Mouse (Mus musculus): ENCODE results near the gene Atrnl1.
"Not testable (repeated sequence)": the region's sequence is repeated elsewhere in the genome, so short reads cannot be mapped to it uniquely, and the experiment has no call there.

Gene Atrnl1

GRCm38 (mm10) chr19:58023216-58023825 is 412.5 kb downstream of the Atrnl1 start:
- no peak for DNase-seq (ENCODE audit: low spot score in 2 of 2)

DNA sequence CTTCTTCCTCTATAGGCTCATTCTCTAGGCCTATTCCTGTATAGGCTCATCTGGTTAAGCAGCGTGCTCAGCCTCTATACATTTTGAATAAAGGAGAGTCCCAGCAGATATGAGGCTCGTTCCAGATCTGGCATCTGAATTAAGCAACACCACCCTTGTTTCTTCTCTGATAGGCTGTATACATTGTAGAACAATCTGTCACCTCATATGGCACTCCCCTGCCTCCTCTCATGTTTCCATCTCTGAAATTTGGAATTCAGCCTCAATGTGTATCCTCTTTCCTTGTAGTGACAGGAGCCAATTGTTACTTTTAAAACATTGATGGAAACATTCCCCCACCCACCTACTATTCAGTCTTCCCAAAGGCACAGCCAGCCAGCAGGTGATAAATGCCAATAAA is 414.2 kb downstream of the Atrnl1 start:
- DNase-seq (ENCODE audit: low spot score in 2 of 2), result no peak

- no peak for DNase-seq (ENCODE audit: low spot score in 2 of 2)
Measured at GRCm38 (mm10) chr19:58029661-58030060, 418.8 kb downstream of the Atrnl1 start.

DNA sequence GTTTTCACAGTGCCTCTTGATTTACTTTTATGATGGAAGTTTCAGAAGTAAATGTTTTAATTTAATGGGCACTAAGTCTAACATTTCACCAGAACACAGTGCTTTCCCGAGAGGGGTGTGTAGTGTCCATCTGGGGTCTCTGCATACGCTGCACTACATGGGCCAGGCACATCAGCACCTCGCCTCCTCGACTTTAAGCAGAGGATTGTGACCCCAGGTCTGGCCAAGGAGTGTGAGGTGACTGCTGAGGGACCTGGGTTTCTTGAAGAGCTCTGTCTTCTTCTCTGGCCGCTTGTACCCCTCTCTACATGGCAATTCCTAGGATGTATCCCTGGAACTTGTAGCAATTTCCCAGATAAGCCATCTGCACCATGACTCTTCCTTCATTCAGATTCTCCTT is 422.4 kb downstream of the Atrnl1 start:
- DNase-seq (ENCODE audit: low spot score in 2 of 2), result no peak

- no peak for DNase-seq (ENCODE audit: low spot score in 2 of 2)
Measured at GRCm38 (mm10) chr19:58036166-58036565, 425.3 kb downstream of the Atrnl1 start.

DNA sequence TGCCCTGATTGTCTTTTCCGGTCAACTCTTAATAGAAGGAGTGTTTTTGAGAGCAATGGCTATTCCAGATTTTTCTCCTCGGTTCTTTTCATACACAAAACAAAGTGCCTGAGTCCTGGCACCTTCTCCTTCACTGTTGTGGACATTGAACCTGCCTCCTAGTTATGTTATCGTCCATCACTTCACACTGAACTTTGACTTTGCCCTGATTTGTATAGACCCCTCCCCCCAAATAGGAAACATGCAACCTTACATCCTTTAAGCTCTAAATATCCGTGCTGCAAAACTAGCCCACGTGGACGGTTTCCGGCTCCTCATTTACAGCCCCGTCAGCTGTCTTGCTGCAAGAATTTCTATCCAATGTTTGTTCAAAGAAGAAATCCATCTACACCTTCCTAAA is 432.3 kb downstream of the Atrnl1 start:
- no peak for DNase-seq (ENCODE audit: low spot score in 2 of 2)

DNA sequence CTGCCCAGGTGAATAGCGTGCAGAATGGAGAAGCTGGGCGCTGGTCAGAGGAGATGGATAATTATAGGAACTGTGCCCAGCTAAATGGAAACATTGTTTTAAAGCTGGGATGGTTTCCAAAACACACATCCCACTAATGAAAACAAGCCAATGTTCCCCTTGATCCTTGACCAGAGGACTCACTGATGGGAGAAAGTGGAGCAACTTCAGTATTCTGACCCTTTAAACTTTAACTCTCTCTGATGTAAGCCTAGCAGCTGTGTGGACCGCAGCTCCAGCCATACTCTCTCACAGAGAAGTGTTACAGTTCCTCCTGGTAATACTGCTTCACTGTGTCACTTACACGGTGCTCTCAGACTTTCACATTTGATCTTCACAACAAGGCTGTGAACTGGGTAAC is 432.7 kb downstream of the Atrnl1 start:
- no peak for DNase-seq (ENCODE audit: low spot score in 2 of 2)

DNA sequence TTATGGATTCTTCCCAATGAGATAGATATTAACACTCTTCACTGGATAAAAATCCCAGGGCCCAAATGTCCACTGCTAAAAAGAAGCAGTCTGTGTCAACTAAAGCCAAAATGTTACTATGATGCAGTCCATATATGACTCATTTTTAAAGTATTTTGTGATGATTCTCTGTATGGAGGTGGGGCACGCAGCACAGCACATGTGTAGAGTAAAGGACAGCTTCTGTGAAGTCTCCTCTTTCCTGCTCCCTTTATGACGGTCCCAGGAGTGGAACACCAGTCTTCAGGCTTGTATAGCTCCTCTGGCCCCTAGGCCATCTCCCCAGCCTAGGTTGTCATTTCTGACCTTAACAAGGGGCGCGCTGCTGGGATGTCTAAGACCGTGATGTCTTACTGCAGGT is 434.0 kb downstream of the Atrnl1 start:
- DNase-seq (ENCODE audit: low spot score in 2 of 2), result no peak

- no peak for DNase-seq (ENCODE audit: low spot score in 2 of 2)
Measured at GRCm38 (mm10) chr19:58046656-58047055, 435.8 kb downstream of the Atrnl1 start.

DNA sequence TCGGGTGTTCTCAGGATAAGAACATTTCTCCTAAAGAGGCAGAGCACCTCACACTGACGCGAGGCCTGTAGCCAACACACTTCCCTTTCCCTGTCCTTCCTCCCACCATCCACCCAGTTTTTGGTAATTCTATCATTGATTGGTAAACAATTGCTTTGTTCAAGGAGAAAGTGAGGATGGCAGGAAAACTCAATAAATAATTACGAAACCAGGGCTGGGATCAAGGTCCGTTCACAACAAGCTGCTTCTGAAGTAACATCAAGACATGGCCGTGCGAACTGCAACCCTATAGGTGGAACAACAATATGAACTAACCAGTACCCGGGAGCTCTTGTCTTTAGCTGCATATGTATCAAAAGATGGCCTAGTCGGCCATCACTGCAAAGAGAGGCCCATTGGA is 439.6 kb downstream of the Atrnl1 start:
- DNase-seq (ENCODE audit: low spot score in 2 of 2), result not testable (repeated sequence)

DNA sequence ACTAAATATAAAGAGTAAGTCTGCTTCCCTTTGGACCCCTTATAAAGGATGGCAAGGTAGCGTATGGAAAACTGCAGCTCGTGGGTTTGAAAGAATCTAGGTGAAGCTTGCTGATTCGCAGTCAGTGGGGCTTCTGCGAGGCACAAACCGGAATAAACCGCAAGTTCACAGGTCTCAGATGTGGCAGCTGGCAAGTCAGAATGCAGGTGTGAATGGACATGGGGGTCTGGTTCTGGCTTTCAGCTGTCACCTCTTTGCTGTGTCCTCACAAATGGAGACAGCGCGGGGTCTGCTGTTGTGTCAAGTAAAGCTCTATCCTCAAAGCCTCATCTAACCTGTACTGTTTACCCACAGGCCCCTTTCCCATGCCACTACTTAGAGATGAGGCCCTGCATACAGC is 440.2 kb downstream of the Atrnl1 start:
- peak; percentile 48 to 60 for DNase-seq (ENCODE audit: low spot score in 2 of 2)

DNA sequence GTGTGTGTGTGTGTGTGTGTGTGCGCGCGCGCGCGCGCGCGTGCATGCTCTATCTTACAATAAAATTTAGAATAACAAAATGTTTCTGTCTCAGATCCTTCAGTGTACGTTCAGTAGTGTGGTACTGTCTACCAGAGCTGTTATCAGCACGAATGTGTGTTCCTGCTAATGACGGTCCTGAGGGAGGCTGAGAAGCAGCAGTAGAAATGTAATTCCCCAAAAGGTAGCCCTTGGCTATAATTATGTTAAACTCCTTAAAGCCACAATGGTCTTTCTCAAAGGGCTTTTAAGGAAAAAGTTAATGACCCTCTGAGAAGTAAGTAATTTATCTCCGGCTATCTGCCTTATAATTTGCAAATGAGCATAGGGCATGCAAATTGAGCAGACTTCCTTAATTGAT is 441.1 kb downstream of the Atrnl1 start:
- no peak for DNase-seq (ENCODE audit: low spot score in 2 of 2)

GRCm38 (mm10) chr19:58052444-58053135 is 441.8 kb downstream of the Atrnl1 start:
- no peak for DNase-seq (ENCODE audit: low spot score in 2 of 2)

DNA sequence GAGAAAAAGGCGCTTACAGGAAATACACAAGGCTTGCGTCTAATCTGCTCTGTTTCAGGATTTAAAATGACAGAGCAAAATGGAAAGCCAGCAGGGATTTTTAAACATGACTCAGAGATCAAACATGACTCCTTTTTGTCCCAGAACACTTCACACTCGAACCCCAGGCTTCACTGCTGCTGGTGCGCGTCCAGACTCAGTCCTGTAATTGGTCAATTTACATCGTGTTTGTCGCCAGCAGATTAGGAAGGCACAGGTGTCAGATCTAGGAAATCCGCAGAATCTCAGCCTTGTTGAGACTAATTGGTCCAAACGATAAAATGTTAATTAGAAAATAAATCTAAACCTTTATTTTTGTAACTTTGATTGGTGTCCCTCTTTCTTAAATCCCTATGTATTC is 448.9 kb downstream of the Atrnl1 start:
- no peak for DNase-seq (ENCODE audit: low spot score in 2 of 2)

- DNase-seq (ENCODE audit: low spot score in 2 of 2), result no peak
Measured at GRCm38 (mm10) chr19:58060199-58060853, 449.5 kb downstream of the Atrnl1 start.

DNA sequence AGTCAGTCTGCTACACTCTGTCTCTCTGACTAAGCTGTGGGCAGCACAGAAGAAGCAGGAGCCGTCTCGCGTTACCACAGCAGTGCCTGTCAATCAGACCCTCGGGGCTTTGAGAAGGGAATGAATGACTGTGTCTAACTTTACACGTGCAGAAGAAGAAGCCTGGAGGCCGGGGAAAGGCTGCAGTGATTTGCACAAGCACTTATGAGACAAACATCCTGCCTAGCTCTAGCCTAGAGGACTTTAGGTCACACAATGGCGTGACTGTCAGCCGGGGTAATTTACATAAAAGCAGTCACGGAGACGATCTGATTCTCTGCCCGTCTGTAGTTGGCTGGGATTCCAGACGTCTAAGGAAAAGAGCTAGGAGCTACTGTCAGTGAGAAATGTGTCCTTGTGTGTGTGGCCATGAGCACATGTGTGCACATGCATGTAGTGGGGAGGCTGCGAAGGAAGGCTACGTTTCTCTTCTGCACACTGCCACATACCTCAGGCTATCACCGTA is 450.1 kb downstream of the Atrnl1 start:
- DNase-seq (ENCODE audit: low spot score in 2 of 2), result no peak

DNA sequence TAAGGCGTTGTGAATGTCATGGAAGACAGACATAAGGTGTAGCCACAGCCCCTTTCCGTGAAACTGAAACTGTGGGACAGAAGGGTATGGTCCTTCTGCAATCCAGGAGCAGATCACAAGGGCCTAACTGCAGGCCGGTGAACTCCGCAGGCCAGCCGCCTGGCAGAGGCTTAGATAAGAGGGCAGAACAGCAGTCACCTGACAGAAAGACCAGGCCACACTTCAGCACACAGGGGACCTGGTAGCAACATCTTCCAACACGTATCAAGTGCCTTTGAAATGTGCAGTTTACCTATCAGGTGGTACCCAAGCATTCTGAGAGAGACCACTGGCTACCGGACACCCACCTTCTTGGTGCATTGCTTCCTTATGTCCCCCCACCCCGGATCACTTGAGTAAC is 451.1 kb downstream of the Atrnl1 start:
- no peak for DNase-seq (ENCODE audit: low spot score in 2 of 2)

GRCm38 (mm10) chr19:58063541-58063940 is 452.7 kb downstream of the Atrnl1 start:
- no peak for DNase-seq (ENCODE audit: low spot score in 2 of 2)

DNA sequence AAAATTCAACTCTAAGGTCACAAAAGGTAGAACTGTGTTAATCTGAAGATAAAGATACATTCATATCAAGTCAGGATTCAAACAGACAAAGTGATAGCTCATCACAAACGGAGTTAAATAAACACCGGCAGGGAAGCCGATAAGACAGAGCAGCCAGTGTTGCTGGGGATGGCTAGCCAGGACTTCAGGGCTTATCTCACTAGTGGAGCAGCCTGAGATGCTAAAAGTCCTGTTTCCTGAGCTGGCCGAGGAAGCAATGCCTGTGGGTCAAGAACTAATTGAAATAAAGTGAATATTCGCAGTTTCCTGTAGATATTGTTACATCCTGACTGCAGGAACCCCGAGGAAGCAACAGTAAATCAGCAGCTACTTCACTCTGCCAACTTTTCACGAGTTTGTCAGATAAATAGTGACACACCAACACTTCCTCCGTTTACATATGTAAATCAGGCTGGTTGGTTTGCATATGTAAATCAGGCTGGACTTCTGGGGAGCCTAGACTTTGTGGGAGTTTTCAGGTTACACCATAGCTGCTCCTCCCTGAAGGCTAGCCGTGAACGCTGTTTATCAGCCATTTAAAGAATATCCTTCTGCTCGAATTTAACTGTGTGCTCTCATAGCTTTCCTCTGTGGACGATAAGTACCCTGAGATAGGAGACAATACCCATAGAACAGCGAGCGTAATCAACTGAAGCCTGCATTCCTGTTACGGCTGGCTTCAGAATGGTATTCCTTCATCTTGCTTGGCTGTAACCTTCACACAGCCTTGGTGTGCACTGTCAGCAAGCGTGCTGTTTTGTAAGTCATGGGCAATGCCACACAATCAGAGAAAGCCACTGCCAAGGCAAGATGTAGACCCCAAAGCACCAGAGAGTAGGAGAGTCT is 453.5 kb downstream of the Atrnl1 start:
- no peak for DNase-seq (ENCODE audit: low spot score in 2 of 2)

- DNase-seq (ENCODE audit: low spot score in 2 of 2), result no peak
Measured at GRCm38 (mm10) chr19:58065001-58065314, 454.1 kb downstream of the Atrnl1 start.

GRCm38 (mm10) chr19:58065514-58065913 is 454.7 kb downstream of the Atrnl1 start:
- DNase-seq (ENCODE audit: low spot score in 2 of 2), result no peak

GRCm38 (mm10) chr19:58068114-58068513 is 457.3 kb downstream of the Atrnl1 start:
- no peak for DNase-seq (ENCODE audit: low spot score in 2 of 2)
